Mouse (Mus musculus): ENCODE results near the gene Foxm1.

Foxm1 gene

GRCm38 (mm10) chr6:128362381-128363006 is at the start of gene Foxm1, which contains the start of gene Rhno1:
Gene Foxm1, plus strand, starts transcription at chr6:128362967.
Gene Rhno1, minus strand, starts transcription at chr6:128362911.
- DNase-seq (ENCODE audit: low read depth in 2 of 2, low spot score in 2 of 2): peak; percentile 62 to 75

GRCm38 (mm10) chr6:128314796-128315195 is 48.0 kb upstream of the Foxm1 start:
- DNase-seq (ENCODE audit: low read depth in 2 of 2, low spot score in 2 of 2): no peak

GRCm38 (mm10) chr6:128315597-128315996 is 47.2 kb upstream of the Foxm1 start:
- no peak for DNase-seq (ENCODE audit: low read depth in 2 of 2, low spot score in 2 of 2)

- DNase-seq (ENCODE audit: low read depth in 2 of 2, low spot score in 2 of 2): peak; percentile 30 to 42
These were observed 44.5 kb upstream of the Foxm1 start for GRCm38 (mm10) chr6:128318317-128318716.

- DNase-seq (ENCODE audit: low read depth in 2 of 2, low spot score in 2 of 2): peak; percentile 40 to 68
These were observed 28.2 kb upstream of the Foxm1 start for GRCm38 (mm10) chr6:128334397-128335124.

GRCm38 (mm10) chr6:128337467-128337866 is 25.3 kb upstream of the Foxm1 start:
- DNase-seq (ENCODE audit: low read depth in 2 of 2, low spot score in 2 of 2): no peak

- DNase-seq (ENCODE audit: low read depth in 2 of 2, low spot score in 2 of 2): no peak
These were observed 23.9 kb upstream of the Foxm1 start for GRCm38 (mm10) chr6:128338876-128339275.

- DNase-seq (ENCODE audit: low read depth in 2 of 2, low spot score in 2 of 2): no peak
These were observed 20.6 kb upstream of the Foxm1 start for GRCm38 (mm10) chr6:128341956-128342723.

- DNase-seq (ENCODE audit: low read depth in 2 of 2, low spot score in 2 of 2): no peak
These were observed 17.1 kb upstream of the Foxm1 start for GRCm38 (mm10) chr6:128345623-128346022.

GRCm38 (mm10) chr6:128346782-128347181 is 16.0 kb upstream of the Foxm1 start:
- DNase-seq (ENCODE audit: low read depth in 2 of 2, low spot score in 2 of 2): no peak

GRCm38 (mm10) chr6:128349711-128350110 is 13.1 kb upstream of the Foxm1 start:
- DNase-seq (ENCODE audit: low read depth in 2 of 2, low spot score in 2 of 2): no peak

- no peak for DNase-seq (ENCODE audit: low read depth in 2 of 2, low spot score in 2 of 2)
These were observed 8.6 kb upstream of the Foxm1 start for GRCm38 (mm10) chr6:128354140-128354539.

GRCm38 (mm10) chr6:128355201-128355681 is 7.5 kb upstream of the Foxm1 start:
- DNase-seq (ENCODE audit: low read depth in 2 of 2, low spot score in 2 of 2): no peak

- DNase-seq (ENCODE audit: low read depth in 2 of 2, low spot score in 2 of 2): peak; percentile 71 to 82
These were observed 6.9 kb upstream of the Foxm1 start, which contains the start of gene Tulp3 for GRCm38 (mm10) chr6:128355726-128356416. Gene Tulp3, minus strand, starts transcription at chr6:128355851.

GRCm38 (mm10) chr6:128358999-128359398 is 3.8 kb upstream of the Foxm1 start:
- DNase-seq (ENCODE audit: low read depth in 2 of 2, low spot score in 2 of 2): peak; percentile 57 to 74

GRCm38 (mm10) chr6:128361901-128362300 is 866 bp upstream of the Foxm1 start:
- no peak for DNase-seq (ENCODE audit: low read depth in 2 of 2, low spot score in 2 of 2)

GRCm38 (mm10) chr6:128363007-128363825 is 449 bp downstream of the Foxm1 start:
- no peak for DNase-seq (ENCODE audit: low read depth in 2 of 2, low spot score in 2 of 2)

- DNase-seq (ENCODE audit: low read depth in 2 of 2, low spot score in 2 of 2): no peak
These were observed 2.0 kb downstream of the Foxm1 start for GRCm38 (mm10) chr6:128364721-128365120.

GRCm38 (mm10) chr6:128366466-128366865 is 3.7 kb downstream of the Foxm1 start:
- DNase-seq (ENCODE audit: low read depth in 2 of 2, low spot score in 2 of 2): no peak

GRCm38 (mm10) chr6:128370040-128370439 is 7.3 kb downstream of the Foxm1 start:
- no peak for DNase-seq (ENCODE audit: low read depth in 2 of 2, low spot score in 2 of 2)

All from CD8-positive naive resting alpha-beta T cell, adult 2 months (primary cell).